Mouse (Mus musculus): ENCODE data around the gene Kcna4.

Kcna4 gene

GRCm38 (mm10) chr2:107289990-107290696 is at the start of gene Kcna4:
Gene Kcna4, plus strand, starts transcription at chr2:107290639.
- peak; percentile 24 for DNase-seq (ENCODE audit: low read depth, low spot score)

GRCm38 (mm10) chr2:107258091-107258490 is 32.3 kb upstream of the Kcna4 start:
- DNase-seq (ENCODE audit: low read depth, low spot score): no peak

DNA sequence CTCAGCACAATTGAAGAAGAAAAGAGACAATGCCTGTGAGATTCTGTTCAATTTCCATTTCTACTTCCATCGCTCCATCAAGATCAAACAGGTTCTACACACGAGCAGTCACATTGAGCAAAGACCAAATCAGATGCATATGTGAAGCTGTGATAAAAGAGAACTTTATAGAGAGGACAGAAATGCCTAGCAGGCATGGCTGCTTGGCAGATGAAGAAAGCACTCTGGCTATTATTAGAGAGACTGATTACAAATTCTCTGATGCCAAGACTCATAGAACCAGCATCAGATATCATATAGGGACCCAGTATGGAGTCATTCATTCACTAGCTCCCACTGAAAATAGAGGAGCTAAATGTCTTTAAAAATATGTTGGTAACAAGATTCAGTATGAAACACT is 24.2 kb upstream of the Kcna4 start:
- no peak for DNase-seq (ENCODE audit: low read depth, low spot score)

DNA sequence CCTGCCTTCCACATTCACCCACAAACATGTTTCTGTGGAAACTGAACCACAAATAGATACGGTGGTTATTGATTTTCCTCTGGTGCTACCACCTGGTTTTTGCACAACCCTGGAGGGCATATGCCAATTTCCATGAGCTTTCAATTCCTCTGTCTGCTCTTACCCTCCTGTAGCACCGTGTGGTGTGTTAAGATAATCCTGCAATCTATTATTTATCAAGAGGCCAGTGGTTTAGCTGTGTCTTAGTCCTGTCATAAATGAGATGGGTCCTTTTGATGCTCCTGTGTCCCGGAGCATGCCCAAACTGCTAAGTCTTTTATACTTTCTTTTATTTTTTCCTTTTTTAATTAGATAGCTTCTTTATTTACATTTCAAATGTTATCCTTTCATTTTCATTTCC is 20.4 kb upstream of the Kcna4 start:
- DNase-seq (ENCODE audit: low read depth, low spot score): no peak

DNA sequence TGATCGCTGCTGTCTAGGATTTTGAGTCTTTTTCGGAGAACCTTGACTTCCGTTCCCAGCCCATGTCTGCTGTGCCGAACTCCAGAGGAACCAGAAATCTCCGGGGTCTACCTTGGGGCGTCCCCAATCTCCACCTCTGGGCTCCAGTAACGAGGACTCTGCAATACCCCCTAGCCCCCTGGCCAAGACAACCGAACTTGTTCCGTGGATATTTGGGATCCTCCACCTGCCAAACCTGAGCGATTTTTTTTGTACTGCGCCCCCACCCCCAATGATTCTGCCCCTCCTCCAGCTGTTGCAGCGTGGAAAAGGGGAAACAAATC is 219 bp downstream of the Kcna4 start:
- DNase-seq (ENCODE audit: low read depth, low spot score): no peak

GRCm38 (mm10) chr2:107291142-107291541 is 703 bp downstream of the Kcna4 start:
- no peak for DNase-seq (ENCODE audit: low read depth, low spot score)

- DNase-seq (ENCODE audit: low read depth, low spot score): no peak
These were observed 4.1 kb downstream of the Kcna4 start for GRCm38 (mm10) chr2:107294521-107294920.

DNA sequence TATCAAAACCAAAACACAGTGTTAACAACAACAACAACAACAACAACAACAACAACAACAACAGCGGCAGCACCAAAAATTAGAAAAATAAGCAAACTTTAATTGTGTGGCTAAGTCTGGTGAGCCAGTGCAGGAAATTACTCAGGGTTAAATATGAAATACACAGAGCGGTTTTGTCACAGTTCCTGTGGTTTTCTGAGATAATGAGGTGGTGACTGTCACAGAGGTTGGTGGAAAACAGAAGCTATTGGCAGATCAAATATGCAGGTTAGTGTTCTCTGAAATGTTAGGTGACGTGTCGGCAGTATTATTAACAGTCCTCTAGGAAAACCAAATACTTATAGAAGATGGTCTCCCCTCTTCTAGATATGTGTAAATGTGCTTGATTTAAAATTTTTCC is 11.4 kb downstream of the Kcna4 start:
- no peak for DNase-seq (ENCODE audit: low read depth, low spot score)

DNA sequence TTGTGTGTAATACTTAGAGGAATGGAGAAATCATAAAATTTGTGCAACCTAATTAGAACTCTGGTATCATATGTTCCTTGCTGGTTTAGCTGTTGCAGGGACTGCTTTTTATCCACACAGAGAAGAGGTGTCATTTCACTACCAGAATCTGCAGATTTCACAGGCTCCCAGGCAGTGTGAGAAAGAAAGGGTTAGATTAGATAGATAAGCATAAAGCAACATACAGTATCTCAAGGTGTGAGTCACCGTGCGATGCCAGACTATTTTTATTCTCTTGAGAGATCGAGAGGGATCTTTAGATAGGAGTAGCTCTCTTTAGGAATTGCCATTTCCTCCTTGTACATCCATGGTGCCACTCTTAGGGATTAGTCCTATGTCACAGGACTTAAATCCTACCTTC is 14.3 kb downstream of the Kcna4 start:
- no peak for DNase-seq (ENCODE audit: low read depth, low spot score)

DNA sequence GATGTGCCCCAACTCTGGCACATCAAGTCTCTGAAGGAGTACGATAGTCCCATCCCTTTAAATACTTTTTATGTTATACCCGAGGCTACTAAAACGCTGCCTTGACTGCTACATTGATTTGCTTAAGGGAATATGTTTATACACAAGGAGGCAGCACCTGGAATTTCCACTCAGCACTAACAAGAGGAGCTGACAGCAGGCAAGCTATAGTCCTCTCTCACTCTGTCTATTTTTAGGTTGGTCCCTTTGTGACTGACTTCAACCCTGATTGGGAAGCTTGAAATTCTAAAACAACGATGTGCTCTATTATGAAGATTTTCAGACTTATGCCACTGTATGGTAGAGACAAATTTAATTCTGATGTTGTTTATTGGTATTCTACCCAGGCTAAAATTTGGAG is 15.6 kb downstream of the Kcna4 start:
- DNase-seq (ENCODE audit: low read depth, low spot score): no peak

DNA sequence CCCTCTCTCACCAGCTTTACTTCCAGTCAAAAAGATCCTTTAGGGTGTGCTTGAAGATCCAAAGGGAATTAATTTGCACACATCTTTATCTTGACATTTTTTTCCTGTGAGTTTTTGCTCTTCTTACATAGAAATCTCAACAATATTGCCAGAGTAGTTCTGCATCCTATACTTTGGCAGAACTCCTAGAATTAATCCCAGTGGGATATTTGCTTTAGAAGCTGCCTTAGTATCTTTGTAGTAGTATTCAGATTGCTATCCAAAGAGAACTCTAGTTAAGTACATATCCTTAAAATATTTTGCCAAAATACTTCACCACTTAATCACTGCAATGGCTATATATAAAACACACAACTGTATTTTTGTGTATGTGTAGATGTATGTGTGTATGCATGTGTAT is 28.2 kb downstream of the Kcna4 start:
- DNase-seq (ENCODE audit: low read depth, low spot score): no peak

GRCm38 (mm10) chr2:107321596-107322226 is 31.3 kb downstream of the Kcna4 start:
- no peak for DNase-seq (ENCODE audit: low read depth, low spot score)

- DNase-seq (ENCODE audit: low read depth, low spot score): no peak
These were observed 33.7 kb downstream of the Kcna4 start for GRCm38 (mm10) chr2:107324090-107324489.

DNA sequence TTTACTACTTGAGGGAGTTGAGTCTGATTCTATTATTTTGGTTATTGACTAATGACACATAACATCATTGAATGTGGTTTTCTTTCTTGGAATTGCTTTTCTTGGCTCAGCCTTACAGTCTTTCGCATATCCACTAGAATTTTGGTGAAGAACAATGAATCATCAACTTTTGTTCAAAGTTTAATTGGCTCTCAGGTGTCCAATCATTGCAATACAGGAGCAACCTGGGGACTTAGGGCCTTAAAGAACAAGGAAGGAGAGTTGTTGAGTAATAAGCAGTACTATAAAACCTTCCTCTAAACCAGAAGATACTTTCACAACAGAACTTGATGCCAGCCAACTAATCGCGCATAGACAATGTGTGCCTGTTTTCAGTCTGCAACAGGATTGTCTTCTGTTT is 36.8 kb downstream of the Kcna4 start:
- no peak for DNase-seq (ENCODE audit: low read depth, low spot score)

GRCm38 (mm10) chr2:107341291-107341690 is 50.9 kb downstream of the Kcna4 start:
- DNase-seq (ENCODE audit: low read depth, low spot score): no peak

GRCm38 (mm10) chr2:107344807-107345206 is 54.4 kb downstream of the Kcna4 start:
- no peak for DNase-seq (ENCODE audit: low read depth, low spot score)

- no peak for DNase-seq (ENCODE audit: low read depth, low spot score)
These were observed 54.9 kb downstream of the Kcna4 start for GRCm38 (mm10) chr2:107345299-107345698.
